Mouse (Mus musculus) forebrain, embryonic 12.5 days (tissue): ENCODE data around the gene Gpr1. TPM values are rescaled to one million over a fixed set of nuclear protein-coding genes. Genes with fewer than 3 reads are reported as not detected.
"Not testable (repeated sequence)": the region's sequence is repeated elsewhere in the genome, so short reads cannot be mapped to it uniquely, and the experiment has no call there.

ENCODE experiments used
- ATAC-seq: fragments of 200-750 bp; cut with Nextera tagmentation; 2 replicates; pipeline ENCODE4 v1.8.0; 2017; ENCODE audit warnings: moderate TSS enrichment; ENCODE audit not compliant: low FRiP score
- H3K27ac ChIP-seq: fragments of 300-500 bp; sonication (generic); 2 replicates; pipeline ENCODE4 v1.5.1; 2016; ENCODE audit warnings: mild to moderate bottlenecking
- H3K27me3 ChIP-seq: fragments of 300-500 bp; sonication (generic); 2 replicates; pipeline ENCODE4 v1.6.1; 2016; ENCODE audit warnings: mild to moderate bottlenecking
- H3K36me3 ChIP-seq: fragments of 300-500 bp; sonication (generic); replicated peaks from 2 replicates; pipeline ENCODE4 v1.6.1; 2016; ENCODE audit warnings: mild to moderate bottlenecking
- H3K4me1 ChIP-seq: fragments of 300-500 bp; sonication (generic); 2 replicates; pipeline ENCODE4 v1.6.1; 2016
- H3K4me2 ChIP-seq: fragments of 300-500 bp; sonication (generic); 2 replicates; pipeline ENCODE4 v1.6.1; 2016; ENCODE audit warnings: mild to moderate bottlenecking, moderate library complexity
- H3K4me3 ChIP-seq: fragments of 300-500 bp; sonication (generic); replicated peaks from 2 replicates; pipeline ENCODE4 v1.5.1; 2016; ENCODE audit warnings: mild to moderate bottlenecking
- H3K9ac ChIP-seq: fragments of 300-500 bp; sonication (generic); 2 replicates; pipeline ENCODE4 v1.6.1; 2016; ENCODE audit warnings: mild to moderate bottlenecking
- H3K9me3 ChIP-seq: fragments of 300-500 bp; sonication (generic); 2 replicates; pipeline ENCODE4 v1.6.1; 2016
- WGBS: fragments of 180-500 bp; shearing (Covaris S2); methylation state at CpG from one replicate; pipeline ENCODE4 v1.1.7; 2016; 5-methylcytosine and 5-hydroxymethylcytosine counted together
- microRNA-seq: library from miRNA; unstranded; fragments of <30 nt; microRNA quantifications from one replicate; pipeline ENCODE4, GENCODE M21; 2017
- polyA plus RNA-seq: library from polyadenylated mRNA; unstranded; fragments of >200 nt; fragmentation: Nextera tagmentation; extraction: Ambion mirVana; gene quantifications from 2 replicates; pipeline ENCODE4 v1.2.1, GENCODE M21; 2016

Gpr1 gene
- polyA plus RNA-seq, 1 experiment from 2014 or later, result 0.59 TPM

GRCm38 (mm10) chr1:63175853-63176252, 38.5 kb downstream of the Gpr1 start:
- Histone ChIP-seq H3K4me1 (peaks cover 26% of the 10 kb centered on the region), H3K4me2 (peak overlapping the region; percentile 84), H3K36me3 (peaks cover 29% of the 10 kb centered on the region), H3K4me3 (peak overlapping the region; percentile 92), H3K9me3 (no peaks in the 10 kb centered on the region), H3K9ac (peak overlapping the region; percentile 93), H3K27ac (peak overlapping the region; percentile 83), H3K27me3 (no peaks in the 10 kb centered on the region)
- 10% methylated on average over 11 of the region's 11 CpGs for WGBS
- no peak for ATAC-seq

DNA sequence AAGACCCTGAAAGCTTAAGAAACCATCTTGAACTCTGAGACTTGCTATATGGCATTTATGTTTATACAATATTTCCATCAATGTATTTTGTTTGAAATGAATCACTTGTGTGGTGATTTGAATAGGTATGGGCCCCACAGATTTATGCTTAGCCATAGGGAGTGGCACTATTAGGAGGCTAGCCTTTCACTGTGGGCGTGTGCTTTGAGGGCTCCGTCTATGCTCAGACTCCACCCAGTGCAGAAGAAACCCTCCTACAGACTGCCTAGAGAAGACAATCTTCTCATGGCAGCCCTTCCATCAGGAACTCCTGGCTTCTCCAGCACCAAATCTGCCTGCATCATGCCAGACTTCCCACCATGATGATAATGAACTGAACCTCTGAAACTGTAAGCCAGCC, 45.7 kb downstream of the Gpr1 start:
- ATAC-seq, result no peak

GRCm38 (mm10) chr1:63140231-63140630, 74.1 kb downstream of the Gpr1 start:
- Histone ChIP-seq H3K4me1 (no peaks in the 10 kb centered on the region), H3K36me3 (peaks cover 40% of the 10 kb centered on the region), H3K9ac (no peak overlapping the region), H3K9me3 (no peaks in the 10 kb centered on the region), H3K4me3 (no peak overlapping the region), H3K4me2 (no peak overlapping the region), H3K27ac (no peak overlapping the region), H3K27me3 (no peaks in the 10 kb centered on the region)
- WGBS, result 96% methylated on average over 13 of the region's 13 CpGs
- no peak for ATAC-seq

More for the DNA sequence above, 45.7 kb downstream of the Gpr1 start:
- Histone ChIP-seq H3K4me2 (no peak overlapping the region), H3K4me3 (no peak overlapping the region), H3K27ac (no peak overlapping the region), H3K27me3 (no peaks in the 10 kb centered on the region), H3K9me3 (no peaks in the 10 kb centered on the region), H3K9ac (no peak overlapping the region), H3K36me3 (peaks cover 62% of the 10 kb centered on the region), H3K4me1 (no peaks in the 10 kb centered on the region)
- WGBS, result 91% methylated on average over 2 of the region's 2 CpGs

GRCm38 (mm10) chr1:63138586-63138985, 75.8 kb downstream of the Gpr1 start:
- 95% methylated on average over 1 of the region's 1 CpGs for WGBS
- not testable (repeated sequence) for H3K9me3 ChIP-seq, ATAC-seq, H3K27me3 ChIP-seq, H3K4me1 ChIP-seq, H3K9ac ChIP-seq, H3K27ac ChIP-seq, H3K4me2 ChIP-seq, H3K4me3 ChIP-seq
- peaks cover 24% of the 10 kb centered on the region for H3K36me3 ChIP-seq

DNA sequence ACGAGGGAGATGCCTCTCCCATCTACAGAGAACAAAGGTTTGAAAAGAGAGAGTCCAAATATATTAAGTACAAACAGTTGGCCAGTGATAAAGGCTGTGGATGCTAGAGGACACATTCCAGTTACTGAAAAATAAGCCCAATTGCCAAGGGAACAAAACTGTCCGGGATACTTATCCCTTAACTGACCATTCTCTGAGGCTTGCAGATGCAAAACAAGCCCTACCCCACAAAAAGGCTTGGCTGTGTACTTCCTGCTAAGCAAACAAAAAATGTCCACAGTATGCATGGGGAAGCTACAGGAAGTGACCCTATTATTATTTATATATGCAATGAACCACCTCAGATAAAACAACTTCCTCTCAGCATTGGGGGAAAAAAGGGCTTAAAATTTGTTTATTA, 76.4 kb downstream of the Gpr1 start:
- no peaks in the 10 kb centered on the region for H3K4me1 ChIP-seq
- H3K36me3 ChIP-seq, result peaks cover 19% of the 10 kb centered on the region
- no peaks in the 10 kb centered on the region for H3K9me3 ChIP-seq
- no peak overlapping the region for H3K4me3 ChIP-seq
- H3K4me2 ChIP-seq, result no peak overlapping the region
- ATAC-seq, result no peak
- H3K27me3 ChIP-seq, result no peaks in the 10 kb centered on the region
- 87% methylated on average over 2 of the region's 2 CpGs for WGBS
- no peak overlapping the region for H3K27ac ChIP-seq
- no peak overlapping the region for H3K9ac ChIP-seq

DNA sequence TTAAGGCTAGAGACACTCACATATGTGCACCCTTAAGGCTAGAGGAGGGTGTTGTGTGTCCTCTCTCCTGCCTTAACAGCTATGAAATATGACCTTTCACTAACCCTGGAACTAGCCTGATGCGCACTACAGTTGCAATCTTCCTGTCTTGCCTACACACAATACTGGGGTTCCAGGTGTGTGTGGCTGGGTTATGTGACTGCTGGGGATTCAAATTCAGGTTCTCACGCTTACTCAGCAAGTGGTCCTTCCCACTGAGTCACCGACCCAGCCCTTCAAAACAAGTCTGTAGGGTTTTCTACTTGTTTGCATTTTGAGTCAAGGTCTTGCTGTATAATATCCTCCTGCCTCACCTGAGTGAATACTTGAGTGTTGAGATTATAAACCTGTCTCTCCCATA, 79.8 kb downstream of the Gpr1 start:
- no peak overlapping the region for H3K27ac ChIP-seq
- H3K27me3 ChIP-seq, result no peaks in the 10 kb centered on the region
- 78% methylated on average over 3 of the region's 3 CpGs for WGBS
- ATAC-seq, result no peak
- peaks cover 2% of the 10 kb centered on the region for H3K36me3 ChIP-seq
- H3K4me3 ChIP-seq, result no peak overlapping the region
- H3K4me2 ChIP-seq, result no peak overlapping the region
- H3K4me1 ChIP-seq, result peaks cover 5% of the 10 kb centered on the region; the same call in 1 of the 2 replicates
- H3K9me3 ChIP-seq, result no peaks in the 10 kb centered on the region
- H3K9ac ChIP-seq, result no peak overlapping the region

Small RNA genes lying within 50 kb of the gene (microRNA-seq; reads per million reads assigned to microRNA genes)
- gene Gm24557 (not detected), gene Gm27512 (not detected)

Other genes with a start within 250 kb of the Gpr1 start
- 11.0 and 12.4 TPM in 2 replicates for gene Ino80d, start 99.9 kb downstream of the Gpr1 start, polyA plus RNA-seq
- 397 and 421 TPM in 2 replicates for gene Eef1b2, start 37.7 kb downstream of the Gpr1 start, polyA plus RNA-seq
- 122 and 129 TPM in 2 replicates for gene Ndufs1, start 37.7 kb downstream of the Gpr1 start, polyA plus RNA-seq
- gene Zdbf2, start 58.7 kb upstream of the Gpr1 start, polyA plus RNA-seq, result 40.4 and 43.9 TPM in 2 replicates
- 11.5 and 13.4 TPM in 2 replicates for gene Adam23, start 231.3 kb upstream of the Gpr1 start, polyA plus RNA-seq